Mouse (Mus musculus) CD4-positive helper T cell, adult 2 months (primary cell): ENCODE measurements around the gene Vps26b.

Experiments
- DNase-seq: peaks from one replicate; pipeline ENCODE4 v3.0.0-alpha.2; 2012; ENCODE audit warnings: low read depth, missing footprints, low spot score

Vps26b gene

GRCm38 (mm10) chr9:26997062-26997461 is 32.8 kb downstream of the Vps26b start:
- no peak for DNase-seq

DNA sequence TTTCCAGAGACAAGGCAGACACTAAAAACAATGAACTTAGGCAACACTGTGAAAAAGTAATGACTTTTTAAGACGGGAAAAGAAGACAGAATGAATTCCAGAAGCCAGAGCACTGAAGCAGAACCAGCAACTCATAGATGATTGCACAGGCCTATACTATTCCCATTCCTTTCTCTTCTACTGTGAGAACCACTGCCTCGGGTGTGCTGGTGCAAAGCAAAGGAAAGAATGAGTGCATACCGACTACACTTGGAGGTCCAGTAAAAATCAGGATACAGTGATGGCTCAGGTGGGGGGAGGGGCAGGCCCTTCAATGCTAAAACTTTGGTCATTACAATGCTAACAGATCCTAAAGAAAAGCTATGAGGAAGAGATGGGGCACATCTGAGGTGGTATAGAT is 36.0 kb downstream of the Vps26b start:
- no peak for DNase-seq

DNA sequence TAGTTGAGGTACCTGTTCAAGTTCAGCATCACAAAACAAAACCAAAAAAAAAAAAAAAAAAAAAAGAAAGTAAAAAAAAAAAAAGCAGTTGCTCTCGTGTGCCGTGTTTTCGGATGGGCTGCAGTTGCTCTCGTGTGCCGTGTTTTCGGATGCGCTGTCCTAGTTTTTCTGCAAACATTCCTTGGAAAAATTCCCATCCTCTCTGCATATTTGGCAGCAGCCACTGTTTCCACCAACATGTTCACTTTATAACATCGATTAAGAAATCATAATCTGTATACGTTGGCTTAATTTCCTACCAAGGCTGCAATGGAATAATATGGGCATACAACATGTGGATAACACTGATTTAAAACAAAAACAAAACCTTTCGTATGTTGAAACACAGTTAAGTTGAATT is 36.7 kb downstream of the Vps26b start:
- no peak for DNase-seq

DNA sequence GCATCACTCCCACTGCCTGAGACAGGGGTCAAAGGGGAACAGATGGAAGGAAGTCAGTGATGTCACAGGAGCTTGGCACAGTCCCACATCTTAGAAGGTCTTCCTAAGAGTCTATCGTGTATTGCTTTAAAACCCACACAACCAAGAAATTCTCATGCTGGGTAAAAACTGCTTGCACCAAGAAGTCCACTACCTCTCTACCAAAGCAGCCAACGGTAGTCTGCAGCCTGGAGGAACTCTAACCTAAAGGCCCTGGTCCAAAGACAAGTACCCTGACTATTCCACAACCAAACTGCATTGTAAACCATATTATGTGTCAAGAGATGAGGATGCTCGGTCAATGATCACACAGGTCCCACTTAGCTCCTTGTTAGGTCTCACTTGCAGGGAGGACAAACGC is 39.7 kb downstream of the Vps26b start:
- no peak for DNase-seq

DNA sequence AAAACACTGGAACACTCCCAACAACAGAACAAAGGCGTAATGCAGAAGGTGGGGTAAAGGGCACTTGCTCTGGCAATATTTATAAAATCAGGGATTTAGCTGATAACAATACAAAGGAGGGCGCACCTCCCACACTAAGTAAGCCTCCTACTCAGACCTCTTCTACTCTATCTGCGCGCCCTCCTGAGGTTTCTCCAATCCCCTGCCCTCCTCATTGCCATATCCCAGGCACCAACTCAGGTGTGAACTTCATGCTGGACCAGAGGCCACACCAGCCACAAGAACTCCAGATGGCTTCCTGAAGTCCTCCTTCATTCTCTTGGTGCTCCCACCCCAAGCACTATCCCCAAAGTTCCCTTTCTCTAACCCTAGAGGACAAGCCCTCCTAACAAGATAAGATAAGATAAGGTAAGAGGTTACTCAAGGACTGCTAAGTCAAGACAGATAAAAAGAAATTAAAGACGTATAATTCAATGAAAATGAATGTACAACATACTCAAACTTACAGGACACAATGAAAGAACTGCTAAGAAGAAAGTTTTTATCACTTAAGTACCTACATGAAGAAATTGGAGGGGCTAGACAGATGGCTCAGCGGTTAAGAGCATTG is 44.1 kb downstream of the Vps26b start:
- no peak for DNase-seq

DNA sequence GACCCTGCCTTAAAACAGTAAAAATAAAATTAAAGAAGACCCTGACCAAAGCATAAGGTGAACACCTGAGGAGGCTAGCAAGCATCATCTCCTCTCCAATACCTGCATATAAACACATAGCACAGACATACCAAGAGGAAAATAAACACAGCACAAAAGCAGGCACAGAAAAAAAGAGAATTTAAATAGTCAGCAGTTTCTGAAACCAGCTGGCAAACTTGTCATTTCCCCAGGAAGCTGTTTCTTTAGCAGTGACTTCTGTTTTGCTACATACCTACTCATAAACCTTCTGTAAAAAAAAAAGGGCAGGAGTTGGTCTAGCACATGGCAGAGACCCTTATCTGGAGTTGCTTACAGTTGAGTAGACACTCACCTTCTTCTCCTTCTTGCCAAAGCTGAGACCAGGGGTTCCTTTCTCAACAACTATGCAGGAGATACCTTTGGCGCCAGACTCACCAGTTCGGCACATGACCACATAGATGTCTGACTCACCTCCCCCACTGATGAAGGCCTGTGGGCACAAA is 44.7 kb downstream of the Vps26b start:
- no peak for DNase-seq

DNA sequence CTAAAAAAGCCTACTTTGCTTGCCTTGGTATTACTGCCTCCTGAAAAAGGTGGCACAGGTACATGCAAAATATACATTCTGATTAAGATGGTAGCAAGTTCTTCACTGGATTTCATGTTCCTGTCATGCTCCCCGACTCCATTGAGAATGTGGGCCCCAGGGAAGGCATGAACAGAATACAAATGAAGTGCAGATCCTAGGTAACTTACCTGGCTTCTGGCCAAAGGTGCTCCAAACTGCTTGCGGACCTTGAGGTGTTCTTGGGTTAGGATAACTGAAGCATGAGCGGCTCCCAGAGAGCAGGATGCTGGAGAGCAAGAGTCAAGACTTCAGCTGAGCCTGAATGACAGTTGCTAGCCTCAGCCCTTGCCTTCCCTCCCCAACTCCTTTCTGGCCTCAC is 51.1 kb downstream of the Vps26b start:
- no peak for DNase-seq

DNA sequence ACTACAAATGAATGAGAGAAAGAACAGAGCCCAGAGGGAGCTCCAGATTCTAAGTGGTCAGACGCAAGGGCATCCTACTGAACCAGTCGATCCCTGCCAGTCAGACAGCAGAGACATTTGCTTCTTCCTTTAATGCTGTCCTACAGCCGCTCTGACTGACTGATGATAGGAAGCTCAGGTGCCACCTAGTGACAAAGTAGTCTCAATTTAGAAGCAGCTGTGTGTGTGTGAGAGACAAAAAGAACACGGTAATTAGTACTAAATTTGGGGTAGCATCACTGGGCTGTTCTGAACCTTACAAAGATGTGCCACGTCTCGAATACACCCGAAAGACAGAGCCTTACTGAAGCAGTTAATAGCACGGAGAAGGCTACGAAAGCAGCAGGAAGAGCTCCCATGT is 52.1 kb downstream of the Vps26b start:
- no peak for DNase-seq
